Mouse (Mus musculus): Measurements from ENCODE around the gene Tdrd7. TPM values are rescaled to one million over a fixed set of nuclear protein-coding genes. Genes with fewer than 3 reads are reported as not detected.

The Tdrd7 gene
- polyA plus RNA-seq, 1 experiment: 5.0 TPM

GRCm38 (mm10) chr4:45947729-45948128 is 17.4 kb upstream of the Tdrd7 start:
- no peak for DNase-seq
- Histone ChIP-seq H3K4me3 (ENCODE audit: control insufficient read depth, insufficient read depth, low read length) (no peak overlapping the region), H3K36me3 (ENCODE audit: control insufficient read depth, insufficient read depth, low read length) (no peaks in the 10 kb centered on the region), H3K27ac (ENCODE audit: control insufficient read depth, insufficient read depth, low read length) (no peak overlapping the region), H3K27me3 (ENCODE audit: control insufficient read depth, insufficient read depth, low read length) (no peaks in the 10 kb centered on the region), H3K4me1 (replicated peaks; ENCODE audit: control insufficient read depth, insufficient read depth, low read length) (peaks cover 2% of the 10 kb centered on the region; the same call in 1 of the 2 replicates)
- TF ChIP-seq CTCF (IDR thresholded peaks at IDR 0.05; ENCODE audit: borderline replicate concordance, control insufficient read depth, extremely low read depth, insufficient read depth, low read length, poor library complexity) (no peak), POLR2A (IDR thresholded peaks at IDR 0.05; ENCODE audit: control insufficient read depth, extremely low read depth, insufficient read depth, low read length, poor library complexity) (no peak)
- WGBS: 96% methylated on average over 8 of the region's 8 CpGs

- Histone ChIP-seq H3K36me3 (ENCODE audit: control insufficient read depth, insufficient read depth, low read length) (no peaks in the 10 kb centered on the region), H3K4me3 (ENCODE audit: control insufficient read depth, insufficient read depth, low read length) (no peak overlapping the region), H3K4me1 (replicated peaks; ENCODE audit: control insufficient read depth, insufficient read depth, low read length) (peaks cover 2% of the 10 kb centered on the region; the same call in 1 of the 2 replicates), H3K27me3 (ENCODE audit: control insufficient read depth, insufficient read depth, low read length) (no peaks in the 10 kb centered on the region), H3K27ac (ENCODE audit: control insufficient read depth, insufficient read depth, low read length) (no peak overlapping the region)
- TF ChIP-seq POLR2A (IDR thresholded peaks at IDR 0.05; ENCODE audit: control insufficient read depth, extremely low read depth, insufficient read depth, low read length, poor library complexity) (no peak), CTCF (IDR thresholded peaks at IDR 0.05; ENCODE audit: borderline replicate concordance, control insufficient read depth, extremely low read depth, insufficient read depth, low read length, poor library complexity) (no peak)
- no peak for DNase-seq
- WGBS: 48% methylated on average over 7 of the region's 7 CpGs
Measured at GRCm38 (mm10) chr4:45949109-45949848, 15.9 kb upstream of the Tdrd7 start.

GRCm38 (mm10) chr4:45951830-45952229 is 13.3 kb upstream of the Tdrd7 start:
- Histone ChIP-seq H3K4me3 (ENCODE audit: control insufficient read depth, insufficient read depth, low read length) (no peak overlapping the region), H3K4me1 (replicated peaks; ENCODE audit: control insufficient read depth, insufficient read depth, low read length) (peaks cover 2% of the 10 kb centered on the region; the same call in 1 of the 2 replicates)
- 98% methylated on average over 18 of the region's 18 CpGs for WGBS

GRCm38 (mm10) chr4:45953025-45953919 is 11.9 kb upstream of the Tdrd7 start:
- Histone ChIP-seq H3K4me1 (replicated peaks; ENCODE audit: control insufficient read depth, insufficient read depth, low read length) (peaks cover 2% of the 10 kb centered on the region; the same call in 1 of the 2 replicates), H3K4me3 (ENCODE audit: control insufficient read depth, insufficient read depth, low read length) (no peak overlapping the region)
- WGBS: 91% methylated on average over 23 of the region's 23 CpGs

More at GRCm38 (mm10) chr4:45951830-45952229, 13.3 kb upstream of the Tdrd7 start:
- no peak for DNase-seq
- Histone ChIP-seq H3K27ac (ENCODE audit: control insufficient read depth, insufficient read depth, low read length) (no peak overlapping the region), H3K36me3 (ENCODE audit: control insufficient read depth, insufficient read depth, low read length) (no peaks in the 10 kb centered on the region), H3K27me3 (ENCODE audit: control insufficient read depth, insufficient read depth, low read length) (no peaks in the 10 kb centered on the region)
- no peak for TF ChIP-seq CTCF (IDR thresholded peaks at IDR 0.05; ENCODE audit: borderline replicate concordance, control insufficient read depth, extremely low read depth, insufficient read depth, low read length, poor library complexity)
- TF ChIP-seq POLR2A (IDR thresholded peaks at IDR 0.05; ENCODE audit: control insufficient read depth, extremely low read depth, insufficient read depth, low read length, poor library complexity): no peak

GRCm38 (mm10) chr4:45955235-45955634 is 9.9 kb upstream of the Tdrd7 start:
- Histone ChIP-seq H3K27ac (ENCODE audit: control insufficient read depth, insufficient read depth, low read length) (no peak overlapping the region), H3K4me1 (replicated peaks; ENCODE audit: control insufficient read depth, insufficient read depth, low read length) (no peaks in the 10 kb centered on the region), H3K27me3 (ENCODE audit: control insufficient read depth, insufficient read depth, low read length) (no peaks in the 10 kb centered on the region), H3K4me3 (ENCODE audit: control insufficient read depth, insufficient read depth, low read length) (no peak overlapping the region), H3K36me3 (ENCODE audit: control insufficient read depth, insufficient read depth, low read length) (no peaks in the 10 kb centered on the region)
- no peak for TF ChIP-seq CTCF (IDR thresholded peaks at IDR 0.05; ENCODE audit: borderline replicate concordance, control insufficient read depth, extremely low read depth, insufficient read depth, low read length, poor library complexity)
- TF ChIP-seq POLR2A (IDR thresholded peaks at IDR 0.05; ENCODE audit: control insufficient read depth, extremely low read depth, insufficient read depth, low read length, poor library complexity): no peak
- no peak for DNase-seq
- 97% methylated on average over 4 of the region's 4 CpGs for whole genome bisulfite sequencing

More at GRCm38 (mm10) chr4:45953025-45953919, 11.9 kb upstream of the Tdrd7 start:
- Histone ChIP-seq H3K27me3 (ENCODE audit: control insufficient read depth, insufficient read depth, low read length) (no peaks in the 10 kb centered on the region), H3K36me3 (ENCODE audit: control insufficient read depth, insufficient read depth, low read length) (no peaks in the 10 kb centered on the region), H3K27ac (ENCODE audit: control insufficient read depth, insufficient read depth, low read length) (no peak overlapping the region)
- DNase-seq: no peak
- TF ChIP-seq POLR2A (IDR thresholded peaks at IDR 0.05; ENCODE audit: control insufficient read depth, extremely low read depth, insufficient read depth, low read length, poor library complexity) (no peak), CTCF (IDR thresholded peaks at IDR 0.05; ENCODE audit: borderline replicate concordance, control insufficient read depth, extremely low read depth, insufficient read depth, low read length, poor library complexity) (no peak)

- no peaks in the 10 kb centered on the region for H3K27me3 ChIP-seq (ENCODE audit: control insufficient read depth, insufficient read depth, low read length)
- no peak for DNase-seq
- TF ChIP-seq CTCF (IDR thresholded peaks at IDR 0.05; ENCODE audit: borderline replicate concordance, control insufficient read depth, extremely low read depth, insufficient read depth, low read length, poor library complexity): no peak
- no peak for TF ChIP-seq POLR2A (IDR thresholded peaks at IDR 0.05; ENCODE audit: control insufficient read depth, extremely low read depth, insufficient read depth, low read length, poor library complexity)
- H3K36me3 ChIP-seq (ENCODE audit: control insufficient read depth, insufficient read depth, low read length): no peaks in the 10 kb centered on the region
- WGBS: 95% methylated on average over 8 of the region's 8 CpGs
- no peaks in the 10 kb centered on the region for H3K4me1 ChIP-seq (replicated peaks; ENCODE audit: control insufficient read depth, insufficient read depth, low read length)
- no peak overlapping the region for H3K27ac ChIP-seq (ENCODE audit: control insufficient read depth, insufficient read depth, low read length)
- no peak overlapping the region for H3K4me3 ChIP-seq (ENCODE audit: control insufficient read depth, insufficient read depth, low read length)
Measured at GRCm38 (mm10) chr4:45956131-45956530, 9.0 kb upstream of the Tdrd7 start.
